Mouse (Mus musculus) small intestine, adult 10 weeks (tissue): Measurements from ENCODE around the gene Tk2. TPM values are rescaled to one million over a fixed set of nuclear protein-coding genes. Genes with fewer than 3 reads are reported as not detected.

Source experiments
- polyA plus RNA-seq: library from polyadenylated mRNA; stranded (reverse); fragments of 350-450 nt; fragmentation: Illumina TruSeq; extraction: RNeasy Lipid Tissue Mini Kit (QIAGEN cat#74804); gene quantifications from one replicate; pipeline ENCODE4 v1.2.3, GENCODE M21; 2014; ENCODE audit warnings: low replicate concordance

Tk2 gene
- 3.3 TPM for polyA plus RNA-seq

GRCm38 (mm10) chr8:104248276-104248675 is at the start of gene Tk2:
TSS of gene Tk2 (minus strand) at chr8:104248558.

GRCm38 (mm10) chr8:104293081-104293480 is 44.7 kb upstream of the Tk2 start, which contains the start of gene Cmtm2a:
TSS of gene Cmtm2a (minus strand) at chr8:104293181.

DNA sequence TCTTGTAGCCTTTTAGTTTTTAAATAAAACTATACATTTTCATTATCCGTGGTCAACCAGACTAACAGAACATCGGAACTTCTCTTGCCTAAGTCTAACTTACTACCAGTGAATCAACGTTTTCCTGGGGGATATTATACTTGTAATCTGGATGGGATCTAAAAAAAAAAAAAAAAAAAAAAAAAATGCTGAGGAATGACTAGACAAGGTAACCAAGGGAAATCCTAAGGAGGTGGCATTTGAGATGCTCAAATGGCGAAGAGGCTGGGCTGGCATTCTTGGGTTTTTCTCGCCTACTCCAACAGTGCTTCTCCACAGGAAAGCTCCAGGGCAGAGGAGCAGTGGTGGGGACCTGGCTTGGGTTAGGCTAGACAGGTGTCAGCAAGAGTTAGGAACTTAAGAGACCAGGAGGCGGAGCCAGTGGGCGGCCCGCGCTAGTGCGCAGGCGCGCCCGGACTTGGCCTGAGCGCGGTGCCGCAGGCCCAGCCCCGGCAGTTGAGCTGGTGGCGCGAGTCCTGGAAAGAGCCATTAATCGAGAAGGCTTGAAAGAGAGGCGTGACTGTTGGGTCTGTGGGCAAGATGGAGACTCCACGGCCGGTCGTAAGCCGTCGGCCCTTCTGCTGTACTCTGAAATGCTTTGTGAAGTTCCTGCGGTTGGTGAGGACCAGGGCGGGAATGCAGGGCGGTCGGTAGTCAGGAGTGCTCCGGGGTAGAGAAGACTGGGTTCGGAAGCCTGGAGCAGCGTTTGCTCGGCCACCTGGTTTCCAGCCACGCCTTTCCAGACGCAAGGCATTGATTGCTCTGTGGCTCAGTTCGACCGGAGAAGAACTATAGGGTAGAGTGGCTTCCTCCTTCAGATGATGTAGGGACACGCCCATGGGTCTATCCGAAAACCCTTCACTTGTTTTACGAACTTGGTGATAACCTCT is 2.3 kb upstream of the Tk2 start, which contains the start of gene Cklf:
Gene Cklf, plus strand, starts transcription at position 423 of the 929 bp plus-strand sequence.

Other genes starting within 250 kb of the Tk2 start
- 2.5 TPM for gene Cdh5, start 146.9 kb downstream of the Tk2 start, polyA plus RNA-seq
- gene Bean1, start 78.1 kb downstream of the Tk2 start, polyA plus RNA-seq: 0.15 TPM
- 8.5 TPM for gene Cklf, start 2.3 kb upstream of the Tk2 start, polyA plus RNA-seq
- gene Cmtm2a, start 44.6 kb upstream of the Tk2 start, polyA plus RNA-seq: not detected
- not detected for gene Gm45711, start 61.5 kb upstream of the Tk2 start, polyA plus RNA-seq
- not detected for gene Cmtm1, start 61.6 kb upstream of the Tk2 start, polyA plus RNA-seq
- gene Gm11020, start 73.0 kb upstream of the Tk2 start, polyA plus RNA-seq: not detected
- gene Cmtm2b, start 73.7 kb upstream of the Tk2 start, polyA plus RNA-seq: not detected
- 4.5 TPM for gene Cmtm3, start 90.9 kb upstream of the Tk2 start, polyA plus RNA-seq
- gene Cmtm4, start 147.2 kb upstream of the Tk2 start, polyA plus RNA-seq: 61.4 TPM
- gene Dync1li2, start 194.5 kb upstream of the Tk2 start, polyA plus RNA-seq: 50.8 TPM